28 mouse cellular contexts compared by ENCODE assay signal in the genomic region with DNA sequence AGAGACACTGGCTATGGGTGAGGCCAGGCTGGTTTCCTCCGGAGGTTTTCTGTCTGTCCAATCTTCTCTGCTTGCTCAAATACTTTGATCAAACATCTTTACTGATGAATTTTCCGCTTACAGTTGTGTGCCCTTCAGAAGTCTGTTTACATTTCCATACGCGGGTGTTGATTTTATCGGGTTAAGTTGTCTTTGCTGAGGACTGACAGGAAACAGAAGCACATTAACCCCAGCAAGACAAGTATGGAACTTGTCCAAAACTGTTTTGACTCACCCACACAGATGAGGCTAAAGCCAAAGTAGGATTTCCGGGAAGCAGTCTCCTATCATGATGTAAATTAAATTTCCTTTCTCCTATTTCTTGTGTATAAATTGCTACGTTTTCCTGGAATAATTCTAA.
DNase-seq lines count a peak whose midpoint lies in the region; ATAC-seq and TF ChIP-seq lines count a peak whose summit lies in the region.
"Had no signal": no experiment of that assay in that cellular context is flagged by ENCODE, and none has a peak within 500 bp of the region (broad histone marks: within the 10 kb centered on the region; RNA-seq: fewer than 3 reads in every experiment).

No protein-coding gene starts in this region.

- H3K4me2 ChIP-seq in lung, embryonic 14.5 days, result no peak overlapping the region
- H3K4me2 ChIP-seq in lung, embryonic 15.5 days, result no peak overlapping the region
- H3K4me2 ChIP-seq: forebrain, embryonic 13.5 days; heart, embryonic 15.5 days; hindbrain, embryonic 12.5 days; limb, embryonic 12.5 days; liver, embryonic 15.5 days; midbrain, embryonic 15.5 days; neural tube, embryonic 15.5 days had no signal

- no peaks in the 10 kb centered on the region for H3K36me3 ChIP-seq in lung, embryonic 14.5 days (ENCODE audit: insufficient read depth)
- no peaks in the 10 kb centered on the region for H3K36me3 ChIP-seq in lung, embryonic 15.5 days
- H3K36me3 ChIP-seq: G1E; heart, embryonic 15.5 days; hindbrain, embryonic 12.5 days; limb, embryonic 12.5 days; liver, embryonic 15.5 days; midbrain, embryonic 10.5 days; midbrain, embryonic 15.5 days; neural tube, embryonic 15.5 days had no signal

- no peak overlapping the region for H3K4me3 ChIP-seq in lung, embryonic 14.5 days (ENCODE audit: low read depth, low read length)
- no peak overlapping the region for H3K4me3 ChIP-seq in lung, adult 2 months (replicated peaks; ENCODE audit: extremely low read depth, low read depth, low read length)
- no peak overlapping the region for H3K4me3 ChIP-seq in lung, embryonic 15.5 days
- H3K4me3 ChIP-seq: forebrain, embryonic 13.5 days; heart, embryonic 15.5 days; hindbrain, embryonic 12.5 days; limb, embryonic 12.5 days; liver, embryonic 15.5 days; midbrain, embryonic 10.5 days; midbrain, embryonic 15.5 days; neural tube, embryonic 15.5 days had no signal

- no peaks in the 10 kb centered on the region for H3K27me3 ChIP-seq in lung, embryonic 14.5 days (ENCODE audit: insufficient read depth, low read length)
- no peaks in the 10 kb centered on the region for H3K27me3 ChIP-seq in lung, embryonic 15.5 days
- H3K27me3 ChIP-seq: forebrain, embryonic 13.5 days; heart, embryonic 15.5 days; hindbrain, embryonic 12.5 days; limb, embryonic 12.5 days; liver, embryonic 15.5 days; midbrain, embryonic 15.5 days; neural tube, embryonic 15.5 days; Patski had no signal

- H3K27ac ChIP-seq in lung, embryonic 14.5 days (ENCODE audit: low read depth), result no peak overlapping the region
- H3K27ac ChIP-seq in lung, embryonic 15.5 days, result no peak overlapping the region
- H3K27ac ChIP-seq: forebrain, embryonic 13.5 days; hindbrain, embryonic 12.5 days; hindbrain, postnatal 0 days; limb, embryonic 12.5 days; liver, embryonic 15.5 days; midbrain, embryonic 10.5 days; midbrain, embryonic 15.5 days; neural tube, embryonic 15.5 days had no signal

- no peaks in the 10 kb centered on the region; the same call in 1 of the 2 replicates for H3K4me1 ChIP-seq in lung, embryonic 14.5 days (ENCODE audit: insufficient read depth)
- peaks cover 5% of the 10 kb centered on the region for H3K4me1 ChIP-seq in lung, adult 2 months (ENCODE audit: control insufficient read depth, insufficient read depth, low read length)
- peaks cover 9% of the 10 kb centered on the region; the same call in 1 of the 2 replicates for H3K4me1 ChIP-seq in lung, embryonic 15.5 days
- H3K4me1 ChIP-seq: forebrain, embryonic 13.5 days; hindbrain, embryonic 12.5 days; limb, embryonic 12.5 days; liver, embryonic 15.5 days; midbrain, embryonic 10.5 days; neural tube, embryonic 15.5 days had no signal

- no peak for TF ChIP-seq CTCF in lung, embryonic 14.5 days (IDR thresholded peaks at IDR 0.05; ENCODE audit: low read depth)
- no peak for TF ChIP-seq CTCF in lung, adult 2 months (IDR thresholded peaks at IDR 0.05; ENCODE audit: insufficient read depth, low read length)

- TF ChIP-seq POLR2A in lung, adult 2 months (IDR thresholded peaks at IDR 0.05; ENCODE audit: borderline replicate concordance, extremely low read depth, low read depth, low read length), result no peak

- DNase-seq in lung, embryonic 14.5 days, result peak; percentile 77
- no peak for DNase-seq in lung, adult 2 months
- peak; percentile 51 for DNase-seq in lung, postnatal 25 days (ENCODE audit: low spot score)
- DNase-seq in spleen, postnatal 4 days (ENCODE audit: low spot score in 2 of 2), result no peak
- no peak for DNase-seq in left cerebral cortex, postnatal 4 days
- DNase-seq: adrenal gland, postnatal 25 days; cerebellum, adult 18-20 months; cerebellum, postnatal 10 days; gastrocnemius, postnatal 10 days; kidney, adult 9 months; kidney, postnatal 14 days; retina, postnatal 1 day; right cerebral cortex, postnatal 25 days; thymus, postnatal 25 days had no signal

- no peaks in the 10 kb centered on the region for H3K9me3 ChIP-seq in lung, embryonic 14.5 days (ENCODE audit: low read depth, low read length)
- H3K9me3 ChIP-seq in lung, embryonic 15.5 days, result no peaks in the 10 kb centered on the region
- H3K9me3 ChIP-seq: forebrain, embryonic 13.5 days; heart, embryonic 15.5 days; hindbrain, embryonic 12.5 days; limb, embryonic 12.5 days; liver, embryonic 15.5 days; midbrain, embryonic 10.5 days; midbrain, embryonic 15.5 days; neural tube, embryonic 15.5 days had no signal

- peak; percentile 44; the same call in 1 of the 2 replicates for ATAC-seq in lung, embryonic 14.5 days (ENCODE audit: insufficient read depth)
- peak; percentile 64; the same call in 1 of the 2 replicates for ATAC-seq in lung, embryonic 15.5 days (ENCODE audit: borderline replicate concordance, extremely low read depth, low FRiP score, low TSS enrichment)
- ATAC-seq in megakaryocyte, adult 5-6 weeks (ENCODE audit: poor library complexity, severe bottlenecking), result no peak
- ATAC-seq: forebrain, embryonic 13.5 days; hindbrain, postnatal 0 days; intestine, embryonic 16.5 days; midbrain, embryonic 15.5 days; Patski had no signal

- 10% methylated on average over 7 of the region's 7 CpGs for WGBS in lung, embryonic 14.5 days
- WGBS in lung, adult 2 months, result 11% methylated on average over 7 of the region's 7 CpGs
- WGBS in lung, embryonic 15.5 days, result 9% methylated on average over 7 of the region's 7 CpGs

- intact Hi-C loops in left cerebral cortex, postnatal 4 days (cut with DNase I), result no loop called here

- no peak overlapping the region for H3K9ac ChIP-seq in lung, embryonic 14.5 days
- H3K9ac ChIP-seq in lung, embryonic 15.5 days, result no peak overlapping the region
- H3K9ac ChIP-seq: forebrain, embryonic 13.5 days; heart, embryonic 15.5 days; hindbrain, embryonic 12.5 days; limb, embryonic 12.5 days; liver, embryonic 15.5 days; midbrain, embryonic 15.5 days; neural tube, embryonic 15.5 days had no signal

Comparison
In these comparisons a context has a peak if more than half of its experiments do, and no peak if none do; other contexts are left out.
1. DNase-seq: peak in lung, embryonic 14.5 days (single experiment) and lung, postnatal 25 days (single experiment); none in lung, adult 2 months (single experiment), spleen, postnatal 4 days (0 of 2) and left cerebral cortex, postnatal 4 days (single experiment).